Mouse (Mus musculus) liver, adult 2 months (tissue): ENCODE data around the gene Ptcd1.

Experiments
- CTCF ChIP-seq: fragments of 200-500 bp; IDR thresholded peaks from 2 replicates; pipeline ENCODE4 v1.5.1; 2011; ENCODE audit warnings: low read depth, low read length, control low read depth
- POLR2A ChIP-seq: fragments of 200-500 bp; IDR thresholded peaks from 2 replicates; pipeline ENCODE4 v1.6.1; 2011; ENCODE audit warnings: low read length, control low read depth; ENCODE audit not compliant: insufficient read depth; ENCODE audit errors: extremely low read depth

GRCm38 (mm10) chr5:145100960-145101359, 65.9 kb downstream of the Ptcd1 start:
- TF ChIP-seq CTCF (no peak), POLR2A (no peak)
